Mouse (Mus musculus) neural tube, embryonic 14.5 days (tissue): ENCODE results near the gene Wdr38. TPM values are rescaled to one million over a fixed set of nuclear protein-coding genes. Genes with fewer than 3 reads are reported as not detected.
"Not testable (repeated sequence)": the region's sequence is repeated elsewhere in the genome, so short reads cannot be mapped to it uniquely, and the experiment has no call there.

Experiments used
- ATAC-seq: fragments of 200-750 bp; cut with Nextera tagmentation; 2 replicates; pipeline ENCODE4 v1.8.0; 2017; ENCODE audit warnings: low read depth, mild to moderate bottlenecking, moderate TSS enrichment, moderate library complexity
- H3K27ac ChIP-seq: fragments of 300-500 bp; sonication (generic); 2 replicates; pipeline ENCODE4 v1.5.1; 2014; ENCODE audit warnings: low read depth, mild to moderate bottlenecking, control low read depth, low read length, moderate library complexity, mixed read lengths
- H3K27me3 ChIP-seq: fragments of 300-500 bp; sonication (generic); 2 replicates; pipeline ENCODE4 v1.6.1; 2014; ENCODE audit warnings: low read length; ENCODE audit not compliant: control insufficient read depth, insufficient read depth
- H3K36me3 ChIP-seq: fragments of 300-500 bp; sonication (generic); 2 replicates; pipeline ENCODE4 v1.6.1; 2014; ENCODE audit warnings: low read length, mixed read lengths; ENCODE audit not compliant: control insufficient read depth, insufficient read depth
- H3K4me1 ChIP-seq: fragments of 300-500 bp; sonication (generic); 2 replicates; pipeline ENCODE4 v1.6.1; 2014; ENCODE audit warnings: low read length; ENCODE audit not compliant: control insufficient read depth, insufficient read depth
- H3K4me2 ChIP-seq: fragments of 300-500 bp; sonication (generic); 2 replicates; pipeline ENCODE4 v1.6.1; 2014; ENCODE audit warnings: mild to moderate bottlenecking, low read depth, low read length, control low read depth
- H3K4me3 ChIP-seq: fragments of 300-500 bp; sonication (generic); 2 replicates; pipeline ENCODE4 v1.5.1; 2014; ENCODE audit warnings: low read depth, low read length, control low read depth, mixed read lengths
- H3K9ac ChIP-seq: fragments of 300-500 bp; sonication (generic); replicated peaks from 2 replicates; pipeline ENCODE4 v1.6.1; 2014; ENCODE audit warnings: low read depth, mild to moderate bottlenecking, control low read depth, low read length, mixed read lengths
- H3K9me3 ChIP-seq: fragments of 300-500 bp; sonication (generic); 2 replicates; pipeline ENCODE4 v1.6.1; 2016; ENCODE audit warnings: low read length; ENCODE audit not compliant: control insufficient read depth
- WGBS: fragments of 180-500 bp; shearing (Covaris S2); extraction: QIAGEN DNeasy Blood & Tissue Kit; methylation state at CpG from one replicate; pipeline ENCODE4 v1.1.7; 2014; 5-methylcytosine and 5-hydroxymethylcytosine counted together
- polyA plus RNA-seq: library from polyadenylated mRNA; unstranded; fragments of >200 nt; fragmentation: Nextera tagmentation; extraction: Ambion mirVana; gene quantifications from 2 replicates; pipeline ENCODE4 v1.2.1, GENCODE M21; 2014

Gene Wdr38
- polyA plus RNA-seq, 1 experiment from 2014 or later, result 1.6 TPM

- Histone ChIP-seq H3K36me3 (peaks cover 11% of the 10 kb centered on the region), H3K4me1 (peaks cover 23% of the 10 kb centered on the region)
- H3K4me3 ChIP-seq, H3K9me3 ChIP-seq, ATAC-seq, H3K4me2 ChIP-seq, H3K27ac ChIP-seq, H3K9ac ChIP-seq, H3K27me3 ChIP-seq: not testable (repeated sequence)
- 85% methylated on average over 5 of the region's 5 CpGs for WGBS
Observed at GRCm38 (mm10) chr2:39010144-39010543, 12.9 kb downstream of the Wdr38 start.

- H3K27ac ChIP-seq, result no peak overlapping the region
- no peak for ATAC-seq
Observed at GRCm38 (mm10) chr2:39011264-39011663, 14.0 kb downstream of the Wdr38 start.

GRCm38 (mm10) chr2:39011971-39012370 lies 14.7 kb downstream of the Wdr38 start:
- 90% methylated on average over 3 of the region's 3 CpGs for WGBS
- Histone ChIP-seq H3K4me2 (no peak overlapping the region), H3K9ac (no peak overlapping the region), H3K4me3 (no peak overlapping the region), H3K4me1 (peaks cover 15% of the 10 kb centered on the region), H3K36me3 (peaks cover 26% of the 10 kb centered on the region), H3K27ac (no peak overlapping the region), H3K9me3 (no peaks in the 10 kb centered on the region), H3K27me3 (no peaks in the 10 kb centered on the region)
- ATAC-seq, result no peak

More at GRCm38 (mm10) chr2:39011264-39011663, 14.0 kb downstream of the Wdr38 start:
- H3K9me3 ChIP-seq, result no peaks in the 10 kb centered on the region
- H3K4me3 ChIP-seq, result no peak overlapping the region
- no peaks in the 10 kb centered on the region for H3K27me3 ChIP-seq
- H3K36me3 ChIP-seq, result peaks cover 21% of the 10 kb centered on the region
- no peak overlapping the region for H3K4me2 ChIP-seq
- no peak overlapping the region for H3K9ac ChIP-seq
- peaks cover 18% of the 10 kb centered on the region for H3K4me1 ChIP-seq

GRCm38 (mm10) chr2:39012768-39013279 lies 15.5 kb downstream of the Wdr38 start:
- Histone ChIP-seq H3K27ac (no peak overlapping the region), H3K36me3 (peaks cover 34% of the 10 kb centered on the region), H3K4me2 (no peak overlapping the region), H3K4me1 (peaks cover 11% of the 10 kb centered on the region), H3K27me3 (no peaks in the 10 kb centered on the region), H3K4me3 (no peak overlapping the region), H3K9ac (no peak overlapping the region), H3K9me3 (no peaks in the 10 kb centered on the region)
- 92% methylated on average over 7 of the region's 7 CpGs for WGBS
- no peak for ATAC-seq

- no peaks in the 10 kb centered on the region for H3K4me1 ChIP-seq
Observed at GRCm38 (mm10) chr2:39016581-39016980, 19.3 kb downstream of the Wdr38 start.

GRCm38 (mm10) chr2:39020004-39020403 lies 22.7 kb downstream of the Wdr38 start:
- H3K4me3 ChIP-seq, result no peak overlapping the region
- H3K4me1 ChIP-seq, result no peaks in the 10 kb centered on the region
- ATAC-seq, result no peak
- no peak overlapping the region for H3K9ac ChIP-seq
- H3K36me3 ChIP-seq, result peaks cover 62% of the 10 kb centered on the region
- no peaks in the 10 kb centered on the region for H3K27me3 ChIP-seq
- H3K27ac ChIP-seq, result no peak overlapping the region
- WGBS, result 95% methylated on average over 1 of the region's 1 CpGs
- no peaks in the 10 kb centered on the region for H3K9me3 ChIP-seq
- no peak overlapping the region for H3K4me2 ChIP-seq

More at GRCm38 (mm10) chr2:39016581-39016980, 19.3 kb downstream of the Wdr38 start:
- H3K27me3 ChIP-seq, result no peaks in the 10 kb centered on the region
- H3K36me3 ChIP-seq, result peaks cover 44% of the 10 kb centered on the region
- 87% methylated on average over 3 of the region's 3 CpGs for WGBS
- H3K4me2 ChIP-seq, result no peak overlapping the region
- H3K4me3 ChIP-seq, result no peak overlapping the region
- no peaks in the 10 kb centered on the region for H3K9me3 ChIP-seq
- ATAC-seq, result no peak
- H3K27ac ChIP-seq, result no peak overlapping the region
- no peak overlapping the region for H3K9ac ChIP-seq

GRCm38 (mm10) chr2:39031611-39032010 lies 34.3 kb downstream of the Wdr38 start:
- WGBS, result 95% methylated on average over 1 of the region's 1 CpGs
- Histone ChIP-seq H3K9me3 (no peaks in the 10 kb centered on the region), H3K27me3 (no peaks in the 10 kb centered on the region), H3K4me1 (no peaks in the 10 kb centered on the region), H3K27ac (no peak overlapping the region), H3K4me2 (no peak overlapping the region), H3K9ac (no peak overlapping the region), H3K4me3 (no peak overlapping the region), H3K36me3 (peaks cover 60% of the 10 kb centered on the region)
- no peak for ATAC-seq

GRCm38 (mm10) chr2:39040215-39040614 lies 42.9 kb downstream of the Wdr38 start:
- no peak for ATAC-seq
- WGBS, result 100% methylated on average over 1 of the region's 1 CpGs
- Histone ChIP-seq H3K4me1 (no peaks in the 10 kb centered on the region), H3K9ac (no peak overlapping the region), H3K9me3 (no peaks in the 10 kb centered on the region), H3K27ac (no peak overlapping the region), H3K4me2 (no peak overlapping the region), H3K4me3 (no peak overlapping the region), H3K27me3 (no peaks in the 10 kb centered on the region), H3K36me3 (peaks cover 50% of the 10 kb centered on the region)

- Histone ChIP-seq H3K36me3 (peaks cover 57% of the 10 kb centered on the region), H3K4me2 (no peak overlapping the region), H3K27ac (no peak overlapping the region), H3K27me3 (no peaks in the 10 kb centered on the region), H3K4me3 (no peak overlapping the region), H3K4me1 (no peaks in the 10 kb centered on the region), H3K9ac (no peak overlapping the region), H3K9me3 (no peaks in the 10 kb centered on the region)
- no peak for ATAC-seq
- WGBS, result 98% methylated on average over 1 of the region's 1 CpGs
Observed at GRCm38 (mm10) chr2:39048515-39048914, 51.2 kb downstream of the Wdr38 start.
